Mouse (Mus musculus): ENCODE results near the gene Tiprl.

DNA sequence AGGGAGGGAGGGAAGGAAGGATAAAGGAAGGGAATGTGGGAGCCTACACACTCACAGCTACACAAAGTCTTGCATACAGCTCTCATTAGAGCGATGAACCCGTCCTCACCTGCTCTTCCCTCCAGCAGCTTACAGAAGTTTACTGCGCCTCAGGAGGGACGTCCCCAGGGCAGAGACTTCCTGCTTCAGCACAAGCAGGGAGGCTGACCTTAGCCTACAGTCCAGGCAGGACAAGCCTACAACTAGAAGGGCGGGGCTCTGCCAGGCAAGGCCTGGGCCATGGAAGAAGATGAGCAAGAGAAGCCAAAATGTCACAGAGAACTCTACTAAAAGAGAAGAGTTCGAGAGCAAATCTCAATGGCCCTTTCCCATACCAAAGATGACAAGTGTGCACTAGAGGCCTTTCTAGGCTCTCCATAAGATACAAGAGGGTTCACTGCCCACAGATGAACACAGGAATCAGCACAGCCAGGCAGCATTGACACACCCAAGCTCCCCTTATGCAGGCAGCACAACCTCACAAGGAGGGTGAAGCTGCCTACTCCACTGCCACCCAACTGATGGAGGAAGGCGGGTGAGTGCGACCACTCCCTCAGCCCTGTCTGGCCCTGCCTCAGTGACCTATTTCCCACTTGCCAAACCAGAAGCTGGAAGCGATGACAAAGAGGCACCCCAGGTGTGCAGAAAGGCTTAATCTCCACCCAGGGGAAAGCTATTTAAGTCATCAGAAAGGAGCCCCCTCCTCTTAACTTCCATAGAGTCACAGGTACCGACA, 47.8 kb downstream of the Tiprl start:
- TF ChIP-seq CTCF (conservative IDR thresholded peaks at IDR 0.05; ENCODE audit: low read length) (no peak), NANOG (IDR thresholded peaks at IDR 0.05; ENCODE audit: borderline replicate concordance, low read length) (no peak)
